Comparison of ENCODE assay signal across 11 mouse cellular contexts in the genomic region with DNA sequence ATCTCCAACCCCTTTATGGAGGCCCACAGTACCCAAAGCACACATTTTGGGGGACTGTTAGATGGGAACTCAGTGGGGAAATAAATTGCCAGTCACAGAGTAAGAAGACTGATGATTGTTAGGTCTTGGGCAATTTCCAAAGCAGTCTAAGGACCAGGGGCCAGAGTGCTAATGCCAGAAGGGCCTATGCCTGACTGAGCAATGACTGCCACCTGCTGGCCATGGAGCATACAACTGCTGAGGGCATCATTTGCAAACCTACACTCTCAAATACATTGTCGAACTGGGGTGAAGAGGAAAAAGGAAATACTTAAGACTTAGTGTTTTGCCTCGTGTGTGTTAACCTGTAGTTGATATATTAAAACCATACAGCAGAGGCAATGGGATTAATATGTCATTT. TPM values are rescaled to one million over a fixed set of nuclear protein-coding genes. Genes with fewer than 3 reads are reported as not detected.
DNase-seq lines count a peak whose midpoint lies in the region; ATAC-seq and TF ChIP-seq lines count a peak whose summit lies in the region.
"Not testable (repeated sequence)": the region's sequence is repeated elsewhere in the genome, so short reads cannot be mapped to it uniquely, and the experiment has no call there.
"Had no signal": no experiment of that assay in that cellular context is flagged by ENCODE, and none has a peak within 500 bp of the region (broad histone marks: within the 10 kb centered on the region; RNA-seq: fewer than 3 reads in every experiment).

No protein-coding gene starts in this region.

- not testable (repeated sequence) for H3K4me3 ChIP-seq in G1E (ENCODE audit: low read depth, low read length); kidney, postnatal 0 days (replicated peaks; ENCODE audit: low read depth, low read length); lung, embryonic 14.5 days (ENCODE audit: low read depth, low read length); neural tube, embryonic 13.5 days

- DNase-seq in G1E (ENCODE audit: low spot score): peak; percentile 0
- peak; percentile 15 for DNase-seq in cerebellum, adult 11-12 months
- peak; percentile 3 for DNase-seq in fibroblast of lung, adult 2 months (ENCODE audit: low read depth)
- DNase-seq in heart, postnatal 14 days: peak; percentile 21 to 48
- DNase-seq in kidney, postnatal 0 days (ENCODE audit: low spot score): peak; percentile 49
- DNase-seq in lung, embryonic 14.5 days: peak; percentile 71
- peak; percentile 5 for DNase-seq in thymus, postnatal 0 days (ENCODE audit: low spot score)

- H3K9ac ChIP-seq in kidney, postnatal 0 days (ENCODE audit: low read depth, low read length); lung, embryonic 14.5 days; neural tube, embryonic 13.5 days: not testable (repeated sequence)

- H3K4me1 ChIP-seq in G1E (ENCODE audit: insufficient read depth, low read depth, low read length); kidney, postnatal 0 days (replicated peaks; ENCODE audit: insufficient read depth, low read length); lung, embryonic 14.5 days (ENCODE audit: insufficient read depth); neural tube, embryonic 13.5 days (replicated peaks): not testable (repeated sequence)

- not testable (repeated sequence) for H3K9me3 ChIP-seq in G1E (replicated peaks); kidney, postnatal 0 days (replicated peaks; ENCODE audit: low read length); lung, embryonic 14.5 days (ENCODE audit: low read depth, low read length); neural tube, embryonic 13.5 days

- not testable (repeated sequence) for H3K4me2 ChIP-seq in kidney, postnatal 0 days (ENCODE audit: low read length); lung, embryonic 14.5 days; neural tube, embryonic 13.5 days

- not testable (repeated sequence) for H3K36me3 ChIP-seq in G1E (replicated peaks); kidney, postnatal 0 days (ENCODE audit: insufficient read depth, low read length); lung, embryonic 14.5 days (ENCODE audit: insufficient read depth); neural tube, embryonic 13.5 days

- peak; percentile 45; the same call in 1 of the 2 replicates for ATAC-seq in G1E (ENCODE audit: extremely low read depth, insufficient number of reproducible peaks, low FRiP score, poor library complexity, severe bottlenecking)
- ATAC-seq in kidney, postnatal 0 days (replicated peaks; ENCODE audit: low FRiP score, low read depth); lung, embryonic 14.5 days (ENCODE audit: insufficient read depth): not testable (repeated sequence)
- ATAC-seq in neural tube, embryonic 13.5 days (ENCODE audit: low read depth): peak; percentile 32; the same call in 1 of the 2 replicates

- not testable (repeated sequence) for H3K27me3 ChIP-seq in G1E (ENCODE audit: insufficient read depth, low read length); kidney, postnatal 0 days (ENCODE audit: insufficient read depth, low read length); lung, embryonic 14.5 days (ENCODE audit: insufficient read depth, low read length); neural tube, embryonic 13.5 days

- not testable (repeated sequence) for H3K27ac ChIP-seq in kidney, postnatal 0 days; lung, embryonic 14.5 days (ENCODE audit: low read depth); neural tube, embryonic 13.5 days (replicated peaks)

- not testable (repeated sequence) for TF ChIP-seq CTCF in G1E (IDR thresholded peaks at IDR 0.05; ENCODE audit: low read depth, low read length)
- TF ChIP-seq CTCF in kidney, postnatal 0 days (IDR thresholded peaks at IDR 0.05; ENCODE audit: low read depth): peak; percentile 67
- TF ChIP-seq CTCF in lung, embryonic 14.5 days (IDR thresholded peaks at IDR 0.05; ENCODE audit: low read depth): peak; percentile 69

- 24% methylated on average over 2 of the region's 2 CpGs for WGBS in kidney, postnatal 0 days
- WGBS in lung, embryonic 14.5 days: 32% methylated on average over 2 of the region's 2 CpGs
- WGBS in neural tube, embryonic 13.5 days: 51% methylated on average over 2 of the region's 2 CpGs

- intact Hi-C loops in heart, postnatal 14 days (cut with DNase I): loop anchor here (5.0 kb wide), 1 partner anchor 143 kb away; no protein-coding TSS in a partner anchor

RNA-seq across cellular contexts. Expression of gene Cybb, which starts 32.4 kb away (rescaled TPM):
- 0.83 TPM in 1 of 2 replicates, not detected in the other for total RNA-seq in G1E (2014; fragmentation: Nextera tagmentation)
- total RNA-seq in G1E (2017): 0.05 TPM in 1 of 2 replicates, not detected in the other
- polyA plus RNA-seq in G1E (2012): 0.01 and 0.05 TPM in 2 replicates
- 1 to 10 TPM; 5.9 to 6.9 TPM for total RNA-seq in heart, postnatal 14 days (2021)
- 1.9 and 2.1 TPM in 2 replicates for polyA plus RNA-seq in kidney, postnatal 0 days (2015; fragmentation: Nextera tagmentation; extraction: Ambion mirVana)
- polyA plus RNA-seq in lung, embryonic 14.5 days (2014; fragmentation: Nextera tagmentation; extraction: Ambion mirVana): 2.1 and 3.3 TPM in 2 replicates
- 1.4 TPM in 2 replicates for polyA plus RNA-seq in neural tube, embryonic 13.5 days (2015; fragmentation: Nextera tagmentation; extraction: Ambion mirVana)
- 3.5 and 4.3 TPM in 2 replicates for polyA plus RNA-seq in thymus, postnatal 0 days (2015; fragmentation: Nextera tagmentation; extraction: Ambion mirVana)

RNA-seq across cellular contexts. Expression of gene H2al1o, which starts 52.2 kb away (rescaled TPM):
- total RNA-seq in G1E (2014; fragmentation: Nextera tagmentation) (not detected in 2 replicates), G1E (2017) (not detected in 2 replicates)
- not detected in 2 replicates for polyA plus RNA-seq in G1E (2012)
- total RNA-seq in heart, postnatal 14 days (2021): not detected
- not detected in 2 replicates for polyA plus RNA-seq in kidney, postnatal 0 days (2015; fragmentation: Nextera tagmentation; extraction: Ambion mirVana)
- polyA plus RNA-seq in lung, embryonic 14.5 days (2014; fragmentation: Nextera tagmentation; extraction: Ambion mirVana): not detected in 2 replicates
- not detected in 2 replicates for polyA plus RNA-seq in neural tube, embryonic 13.5 days (2015; fragmentation: Nextera tagmentation; extraction: Ambion mirVana)
- polyA plus RNA-seq in thymus, postnatal 0 days (2015; fragmentation: Nextera tagmentation; extraction: Ambion mirVana): not detected in 2 replicates
- total RNA-seq: adrenal gland, adult 2 months; left cerebral cortex, postnatal 10 days had no signal
- polyA plus RNA-seq: adrenal gland, adult 2 months; gonadal fat pad, adult 2 months had no signal

Comparison
In these comparisons a context has a peak if more than half of its experiments do, and no peak if none do; other contexts are left out.
1. DNase-seq: peak in every context shown above with its lines; median percentile 71 in lung, embryonic 14.5 days; 49 in kidney, postnatal 0 days; 34 in heart, postnatal 14 days; 15 in cerebellum, adult 11-12 months; 5 in thymus, postnatal 0 days; 3 in fibroblast of lung, adult 2 months; 0 in G1E.